Mouse (Mus musculus) liver, adult 2 months (tissue): Measurements from ENCODE around the gene Apoe.

Experiments used
- CTCF ChIP-seq: fragments of 200-500 bp; IDR thresholded peaks from 2 replicates; pipeline ENCODE4 v1.5.1; 2011; ENCODE audit warnings: low read depth, low read length, control low read depth
- POLR2A ChIP-seq: fragments of 200-500 bp; IDR thresholded peaks from 2 replicates; pipeline ENCODE4 v1.6.1; 2011; ENCODE audit warnings: low read length, control low read depth; ENCODE audit not compliant: insufficient read depth; ENCODE audit errors: extremely low read depth

DNA sequence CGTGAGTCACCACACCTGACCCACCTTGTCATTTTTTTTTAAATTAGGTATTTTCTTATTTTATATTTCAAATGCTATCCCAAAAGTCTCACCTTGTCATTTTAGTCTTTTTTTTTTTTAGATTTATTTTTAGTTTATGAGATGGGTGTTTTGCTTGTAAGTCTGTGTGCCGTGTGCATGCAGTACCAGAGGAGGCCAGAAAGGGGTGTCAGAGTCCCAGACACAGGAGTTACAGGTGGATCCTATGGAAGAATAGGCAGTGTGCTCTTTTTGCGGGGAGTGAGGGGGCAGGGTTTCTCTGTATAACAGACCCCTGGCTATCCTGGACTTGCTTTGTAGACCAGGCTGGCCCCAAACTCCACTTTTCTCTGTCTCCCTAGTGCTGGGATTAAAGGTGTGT lies 39.8 kb upstream of the Apoe start:
- TF ChIP-seq POLR2A = no peak
- peak; percentile 28; the same call in 1 of the 2 replicates for TF ChIP-seq CTCF
